Mouse (Mus musculus) ovary, adult 18-20 months (tissue): Measurements from ENCODE around the gene Nr4a3.

Experiments used
- DNase-seq: peaks from one replicate; pipeline ENCODE4 v3.0.0; 2022; ENCODE audit warnings: low spot score, mixed read lengths

The Nr4a3 gene

DNA sequence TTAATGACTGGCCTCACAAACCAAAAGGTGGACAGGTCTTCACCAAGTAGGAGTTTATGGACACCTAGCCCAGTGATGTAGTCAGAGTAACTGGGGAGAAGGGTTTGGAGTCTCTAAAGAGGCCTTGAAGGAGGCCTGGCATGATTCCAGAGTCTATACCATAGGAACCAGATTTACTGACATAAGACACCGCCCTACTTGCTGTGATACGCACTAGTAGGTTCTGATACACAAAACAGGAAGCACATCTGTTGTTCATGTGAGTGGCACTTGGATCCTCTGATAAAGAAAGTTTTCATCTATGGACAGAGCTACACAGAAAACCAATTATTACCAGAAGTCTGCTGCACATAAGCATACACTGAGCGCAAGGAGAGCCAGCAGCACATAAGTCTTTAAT is 65.4 kb downstream of the Nr4a3 start:
- no peak for DNase-seq

DNA sequence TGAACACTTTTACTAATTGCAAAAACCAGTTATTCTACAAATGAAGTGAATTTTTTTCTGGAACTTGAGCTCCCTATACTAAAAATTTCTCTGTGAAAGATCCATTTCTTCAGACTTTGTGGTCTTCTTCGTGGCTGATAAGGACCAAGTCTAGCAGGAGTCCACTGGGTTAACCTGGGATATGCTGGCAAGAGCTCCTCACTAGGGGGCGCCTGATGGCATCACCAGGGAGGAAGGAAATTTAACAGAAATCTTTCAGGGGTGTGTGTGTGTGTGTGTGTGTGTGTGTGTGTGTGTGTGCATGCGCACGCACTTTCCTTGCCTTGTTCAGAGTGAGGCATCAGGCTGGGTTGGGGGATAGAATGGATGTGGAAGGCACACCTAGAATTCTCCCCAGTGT is 71.2 kb downstream of the Nr4a3 start:
- no peak for DNase-seq

DNA sequence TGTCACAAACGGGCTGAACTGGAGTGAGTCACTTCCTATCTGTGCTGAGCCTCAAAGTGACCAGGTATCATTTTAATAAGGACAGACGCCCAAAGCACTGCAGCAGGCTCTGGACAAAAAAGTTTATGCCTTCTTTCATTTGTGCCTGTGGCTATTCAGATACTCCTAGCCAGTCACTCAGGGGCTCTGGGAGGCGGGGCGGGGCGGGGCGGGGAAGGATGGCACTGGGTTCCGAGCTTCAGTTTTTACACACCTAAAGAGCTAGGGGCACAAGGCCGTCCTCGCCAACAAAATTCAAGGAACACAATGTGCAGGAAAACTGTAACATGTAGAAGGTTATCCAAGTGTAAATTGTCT is 79.4 kb downstream of the Nr4a3 start:
- no peak for DNase-seq

DNA sequence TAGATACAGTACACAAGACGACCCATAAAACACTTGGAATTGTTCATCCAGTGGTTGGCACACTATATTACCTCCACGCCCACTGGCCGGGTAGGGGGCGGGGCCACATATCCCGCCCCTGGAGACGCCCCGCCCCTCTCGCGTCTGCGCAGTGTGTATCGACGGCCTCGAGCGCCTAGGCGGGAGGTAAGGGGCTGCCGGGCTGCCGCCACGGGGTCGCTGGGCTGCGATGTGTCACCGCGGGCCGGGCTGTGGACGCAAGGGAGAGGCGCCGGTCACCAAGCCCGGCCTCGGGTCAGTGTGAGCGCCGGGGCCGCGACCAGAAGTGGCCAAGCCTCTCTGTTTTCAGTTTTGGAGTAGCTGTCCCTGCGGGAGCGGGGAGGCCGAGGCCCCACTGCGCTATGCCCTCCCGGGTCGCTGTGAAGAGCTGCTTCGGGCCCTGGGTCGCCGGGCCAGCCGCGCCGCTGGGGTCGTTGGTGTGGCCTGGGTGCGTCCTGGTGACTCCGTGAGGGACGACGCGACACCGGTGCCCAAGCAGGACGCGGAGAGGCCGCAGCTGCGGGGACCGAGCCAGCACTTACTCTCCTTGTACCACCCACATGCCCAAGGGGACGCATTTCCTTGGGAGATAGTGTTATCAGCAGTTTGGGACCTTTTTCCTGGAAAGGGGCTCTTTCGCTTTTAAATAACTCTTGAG is 80.0 kb downstream of the Nr4a3 start, which contains the start of gene Stx17:
Gene Stx17 (plus strand): TSS at position 143 of the 697 bp plus-strand sequence.
- DNase-seq: peak; percentile 74

DNA sequence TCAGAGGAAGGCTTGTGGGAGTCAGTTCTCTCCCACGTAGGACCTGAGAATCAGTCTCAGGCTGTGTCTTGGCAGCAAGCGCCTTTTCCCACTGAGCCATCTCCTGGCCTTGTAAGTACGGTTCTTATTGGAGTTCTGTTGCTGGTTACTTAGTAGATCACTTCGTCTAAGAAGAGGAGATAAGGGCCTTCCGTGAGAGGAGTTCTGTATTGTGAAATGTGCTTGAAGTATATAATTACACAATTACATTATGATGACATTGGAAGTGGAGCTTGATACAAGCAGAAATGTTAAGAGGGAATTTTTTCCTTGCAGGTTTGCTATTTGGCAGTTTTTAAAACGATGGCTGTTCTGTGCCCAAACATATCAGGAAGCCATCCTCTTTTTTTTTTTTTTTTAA is 85.4 kb downstream of the Nr4a3 start:
- DNase-seq: no peak

DNA sequence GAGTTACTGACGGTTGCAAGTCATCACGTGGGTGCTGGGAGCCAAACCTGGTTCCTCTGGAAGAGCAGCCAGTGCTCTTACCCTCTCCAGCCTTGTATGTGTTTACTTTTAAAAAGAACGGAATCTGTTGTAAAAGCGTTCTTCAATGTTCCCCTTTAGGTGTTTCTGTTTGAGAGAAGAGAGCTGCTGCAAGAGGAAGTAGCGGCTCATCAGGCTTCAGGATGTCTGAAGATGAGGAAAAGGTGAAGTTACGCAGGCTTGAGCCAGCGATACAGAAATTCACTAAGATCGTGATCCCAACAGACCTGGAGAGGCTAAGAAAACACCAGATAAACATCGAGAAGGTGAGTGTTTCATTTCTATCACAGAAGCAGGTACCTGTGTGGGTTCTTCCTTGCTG is 86.7 kb downstream of the Nr4a3 start:
- no peak for DNase-seq

DNA sequence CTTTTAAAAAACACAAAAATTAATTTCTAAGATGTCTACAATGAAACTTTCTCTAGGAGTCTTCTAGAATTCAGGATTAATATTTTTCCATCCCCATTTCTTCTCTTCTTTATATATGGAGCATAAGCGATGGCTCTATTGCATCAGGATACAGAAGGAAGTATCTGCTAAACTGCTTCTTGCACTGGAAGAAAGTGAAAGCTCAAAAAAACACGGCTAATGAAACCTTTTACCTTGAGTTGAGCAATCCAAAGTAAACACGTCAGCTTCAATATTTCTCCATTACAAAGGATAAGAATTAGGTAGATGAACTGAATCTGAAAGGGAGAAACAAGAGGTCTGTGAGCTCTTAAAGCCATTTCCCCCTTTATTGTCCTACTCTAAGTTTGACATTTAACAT is 87.8 kb downstream of the Nr4a3 start:
- DNase-seq: no peak
